In the genomic region with DNA sequence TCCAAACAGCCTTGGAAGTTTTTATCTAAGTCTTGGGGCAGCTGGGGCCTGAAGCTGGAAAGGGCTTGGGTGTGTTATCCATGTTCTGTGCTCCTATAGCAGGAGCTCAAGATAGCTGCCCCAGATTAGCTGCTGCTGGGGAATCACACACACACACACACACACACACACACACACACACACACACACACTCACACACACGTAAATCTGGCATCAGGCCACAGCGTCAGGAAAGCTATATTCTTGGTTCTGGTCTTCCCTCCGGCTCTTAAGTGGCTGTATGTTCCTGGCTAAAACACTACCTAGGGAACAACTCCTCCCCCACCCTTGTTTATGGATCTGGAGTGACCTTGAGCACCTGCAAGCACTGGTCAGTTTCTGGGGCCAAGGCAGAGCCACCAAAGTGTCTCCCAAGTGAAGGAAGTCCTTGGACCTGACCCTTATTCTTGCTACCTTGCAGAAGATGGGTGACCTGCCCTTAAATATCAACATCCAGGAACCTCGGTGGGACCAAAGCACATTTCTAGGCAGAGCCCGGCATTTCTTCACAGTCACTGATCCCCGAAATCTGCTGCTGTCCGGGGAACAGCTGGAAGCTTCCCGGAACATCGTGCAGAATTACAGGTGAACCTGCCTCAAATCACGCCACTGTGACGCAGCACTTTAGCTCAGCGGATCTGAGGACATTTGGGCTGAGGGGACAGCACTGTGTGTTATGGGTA, we compare ENCODE assay signal across 8 mouse cellular contexts. TPM values are rescaled to one million over a fixed set of nuclear protein-coding genes. Genes with fewer than 3 reads are reported as not detected.
DNase-seq lines count a peak whose midpoint lies in the region; ATAC-seq and TF ChIP-seq lines count a peak whose summit lies in the region.

No protein-coding gene starts in this region.

- peaks cover 14% of the 10 kb centered on the region for H3K4me1 ChIP-seq in kidney, postnatal 0 days (replicated peaks; ENCODE audit: insufficient read depth, low read length)
- peaks cover 37% of the 10 kb centered on the region for H3K4me1 ChIP-seq in embryonic facial prominence, embryonic 10.5 days
- peaks cover 53% of the 10 kb centered on the region for H3K4me1 ChIP-seq in hindbrain, embryonic 13.5 days (replicated peaks)
- H3K4me1 ChIP-seq in midbrain, embryonic 16.5 days (ENCODE audit: control insufficient read depth, insufficient read depth, low read length) = peaks cover 25% of the 10 kb centered on the region

- peak overlapping the region; percentile 93 for H3K27ac ChIP-seq in kidney, postnatal 0 days
- peak overlapping the region; percentile 81; the same call in 1 of the 2 replicates for H3K27ac ChIP-seq in embryonic facial prominence, embryonic 10.5 days (replicated peaks)
- peak overlapping the region; percentile 92 for H3K27ac ChIP-seq in hindbrain, embryonic 13.5 days
- peak overlapping the region; percentile 92 for H3K27ac ChIP-seq in midbrain, embryonic 16.5 days (ENCODE audit: low read length)

- no peak for ATAC-seq in kidney, postnatal 0 days (replicated peaks; ENCODE audit: low FRiP score, low read depth)
- no peak for ATAC-seq in hindbrain, embryonic 13.5 days (ENCODE audit: low FRiP score)
- no peak for ATAC-seq in midbrain, embryonic 16.5 days
- ATAC-seq in inflammation-experienced regulatory T-cells, adult 6 months = no peak

- 0 out of 2 replicates have a peak, but pooled peaks cover 4% of the 10 kb centered on the region for H3K27me3 ChIP-seq in kidney, postnatal 0 days (ENCODE audit: insufficient read depth, low read length)
- H3K27me3 ChIP-seq in embryonic facial prominence, embryonic 10.5 days (replicated peaks; ENCODE audit: low read depth, poor library complexity, severe bottlenecking) = peaks cover 60% of the 10 kb centered on the region
- peaks cover 21% of the 10 kb centered on the region for H3K27me3 ChIP-seq in hindbrain, embryonic 13.5 days
- H3K27me3 ChIP-seq in midbrain, embryonic 16.5 days (ENCODE audit: control insufficient read depth, insufficient read depth, low read depth, low read length) = peaks cover 5% of the 10 kb centered on the region; the same call in 1 of the 2 replicates

- H3K4me3 ChIP-seq in kidney, postnatal 0 days (replicated peaks; ENCODE audit: low read depth, low read length) = peak overlapping the region; percentile 52
- H3K4me3 ChIP-seq in embryonic facial prominence, embryonic 10.5 days = peak overlapping the region; percentile 62
- H3K4me3 ChIP-seq in hindbrain, embryonic 13.5 days = peak overlapping the region; percentile 63
- peak overlapping the region; percentile 59 for H3K4me3 ChIP-seq in midbrain, embryonic 16.5 days (ENCODE audit: low read depth, low read length)

- no peak for TF ChIP-seq CTCF in kidney, postnatal 0 days (IDR thresholded peaks at IDR 0.05; ENCODE audit: low read depth)

- H3K36me3 ChIP-seq in kidney, postnatal 0 days (ENCODE audit: insufficient read depth, low read length) = peaks cover 20% of the 10 kb centered on the region; the same call in 1 of the 2 replicates
- H3K36me3 ChIP-seq in embryonic facial prominence, embryonic 10.5 days (replicated peaks) = peaks cover 13% of the 10 kb centered on the region; the same call in 1 of the 2 replicates
- H3K36me3 ChIP-seq in hindbrain, embryonic 13.5 days = peaks cover 43% of the 10 kb centered on the region
- peaks cover 6% of the 10 kb centered on the region; the same call in 1 of the 2 replicates for H3K36me3 ChIP-seq in midbrain, embryonic 16.5 days (ENCODE audit: control insufficient read depth, insufficient read depth, low read length)

- DNase-seq in kidney, postnatal 0 days (ENCODE audit: low spot score) = no peak
- DNase-seq in kidney, postnatal 4 days = no peak
- no peak for DNase-seq in embryonic facial prominence, embryonic 10.5 days (ENCODE audit: low spot score)
- DNase-seq in gastrocnemius, postnatal 36 days = no peak
- DNase-seq in ovary, postnatal 14 days (ENCODE audit: low spot score) = no peak

- H3K4me2 ChIP-seq in kidney, postnatal 0 days (ENCODE audit: low read length) = peak overlapping the region; percentile 91
- peak overlapping the region; percentile 79 for H3K4me2 ChIP-seq in hindbrain, embryonic 13.5 days
- H3K4me2 ChIP-seq in midbrain, embryonic 16.5 days (ENCODE audit: low read length) = peak overlapping the region; percentile 85

- 70% methylated on average over 12 of the region's 12 CpGs for WGBS in kidney, postnatal 0 days
- 84% methylated on average over 12 of the region's 12 CpGs for WGBS in embryonic facial prominence, embryonic 10.5 days
- 79% methylated on average over 12 of the region's 12 CpGs for WGBS in hindbrain, embryonic 13.5 days
- 80% methylated on average over 12 of the region's 12 CpGs for WGBS in midbrain, embryonic 16.5 days

- H3K9ac ChIP-seq in kidney, postnatal 0 days (ENCODE audit: low read depth, low read length) = no peak overlapping the region
- H3K9ac ChIP-seq in hindbrain, embryonic 13.5 days = peak overlapping the region; percentile 83
- peak overlapping the region; percentile 72 for H3K9ac ChIP-seq in midbrain, embryonic 16.5 days (ENCODE audit: low read depth, low read length)

- no peaks in the 10 kb centered on the region for H3K9me3 ChIP-seq in kidney, postnatal 0 days (replicated peaks; ENCODE audit: low read length)
- no peaks in the 10 kb centered on the region for H3K9me3 ChIP-seq in embryonic facial prominence, embryonic 10.5 days
- no peaks in the 10 kb centered on the region for H3K9me3 ChIP-seq in hindbrain, embryonic 13.5 days
- H3K9me3 ChIP-seq in midbrain, embryonic 16.5 days (replicated peaks; ENCODE audit: control insufficient read depth, low read length, poor library complexity, severe bottlenecking) = no peaks in the 10 kb centered on the region

- intact Hi-C loops in gastrocnemius, postnatal 36 days (cut with DNase I) = no loop called here

RNA-seq across cellular contexts. Expression of a gene that starts 1.5 kb away (rescaled TPM):
- polyA plus RNA-seq in kidney, postnatal 0 days (2015; fragmentation: Nextera tagmentation; extraction: Ambion mirVana) = 28.4 and 29.0 TPM in 2 replicates
- polyA plus RNA-seq in embryonic facial prominence, embryonic 10.5 days (2016; fragmentation: Nextera tagmentation; extraction: Ambion mirVana) = 7.7 and 9.8 TPM in 2 replicates
- 63.1 and 65.4 TPM in 2 replicates for polyA plus RNA-seq in hindbrain, embryonic 13.5 days (2015; fragmentation: Nextera tagmentation; extraction: Ambion mirVana)
- 95.9 and 101 TPM in 2 replicates for polyA plus RNA-seq in midbrain, embryonic 16.5 days (2015; fragmentation: Nextera tagmentation; extraction: Ambion mirVana)
- 10 to 100 TPM; 17.8 to 19.8 TPM for total RNA-seq in gastrocnemius, postnatal 36 days (2021)
- polyA plus RNA-seq in inflammation-experienced regulatory T-cells, adult 6 months (2017; shearing (Covaris generic)) = 10 to 100 TPM; 61.5 to 97.7 (median 97.5) TPM

RNA-seq across cellular contexts. Expression of a gene that starts 3.3 kb away (rescaled TPM):
- 0.43 and 0.80 TPM in 2 replicates for polyA plus RNA-seq in kidney, postnatal 0 days (2015; fragmentation: Nextera tagmentation; extraction: Ambion mirVana)
- 0.27 and 0.65 TPM in 2 replicates for polyA plus RNA-seq in embryonic facial prominence, embryonic 10.5 days (2016; fragmentation: Nextera tagmentation; extraction: Ambion mirVana)
- polyA plus RNA-seq in hindbrain, embryonic 13.5 days (2015; fragmentation: Nextera tagmentation; extraction: Ambion mirVana) = 1.4 and 1.5 TPM in 2 replicates
- 2.9 and 3.9 TPM in 2 replicates for polyA plus RNA-seq in midbrain, embryonic 16.5 days (2015; fragmentation: Nextera tagmentation; extraction: Ambion mirVana)
- total RNA-seq in gastrocnemius, postnatal 36 days (2021) = 1 to 10 TPM; 5.1 to 5.7 TPM
- not detected for polyA plus RNA-seq in inflammation-experienced regulatory T-cells, adult 6 months (2017; shearing (Covaris generic))

RNA-seq across cellular contexts. Expression of a gene that starts 26.2 kb away (rescaled TPM):
- 23.6 and 25.0 TPM in 2 replicates for polyA plus RNA-seq in kidney, postnatal 0 days (2015; fragmentation: Nextera tagmentation; extraction: Ambion mirVana)
- 3.7 and 6.7 TPM in 2 replicates for polyA plus RNA-seq in embryonic facial prominence, embryonic 10.5 days (2016; fragmentation: Nextera tagmentation; extraction: Ambion mirVana)
- polyA plus RNA-seq in hindbrain, embryonic 13.5 days (2015; fragmentation: Nextera tagmentation; extraction: Ambion mirVana) = 4.7 and 6.3 TPM in 2 replicates
- polyA plus RNA-seq in midbrain, embryonic 16.5 days (2015; fragmentation: Nextera tagmentation; extraction: Ambion mirVana) = 1.3 and 1.9 TPM in 2 replicates
- total RNA-seq in gastrocnemius, postnatal 36 days (2021) = 1 to 10 TPM; 3.9 to 7.8 TPM
- polyA plus RNA-seq in inflammation-experienced regulatory T-cells, adult 6 months (2017; shearing (Covaris generic)) = 1 to 10 TPM in 1 of 3 experiments, under 1 TPM in 2; 0.21 to 1.0 (median 0.56) TPM

RNA-seq across cellular contexts. Expression of a gene that starts 34.6 kb away (rescaled TPM):
- polyA plus RNA-seq in kidney, postnatal 0 days (2015; fragmentation: Nextera tagmentation; extraction: Ambion mirVana) = 58.6 and 69.5 TPM in 2 replicates
- polyA plus RNA-seq in embryonic facial prominence, embryonic 10.5 days (2016; fragmentation: Nextera tagmentation; extraction: Ambion mirVana) = 69.8 and 75.0 TPM in 2 replicates
- polyA plus RNA-seq in hindbrain, embryonic 13.5 days (2015; fragmentation: Nextera tagmentation; extraction: Ambion mirVana) = 23.4 and 24.1 TPM in 2 replicates
- polyA plus RNA-seq in midbrain, embryonic 16.5 days (2015; fragmentation: Nextera tagmentation; extraction: Ambion mirVana) = 15.5 and 17.2 TPM in 2 replicates
- total RNA-seq in gastrocnemius, postnatal 36 days (2021) = 10 to 100 TPM; 19.3 to 20.1 TPM
- 1 to 10 TPM in 1 of 3 experiments, under 1 TPM in 1, not detected in 1; 0.99 to 1.1 TPM for polyA plus RNA-seq in inflammation-experienced regulatory T-cells, adult 6 months (2017; shearing (Covaris generic))

RNA-seq across cellular contexts. Expression of a gene that starts 42.6 kb away (rescaled TPM):
- 78.9 and 79.9 TPM in 2 replicates for polyA plus RNA-seq in kidney, postnatal 0 days (2015; fragmentation: Nextera tagmentation; extraction: Ambion mirVana)
- 70.6 and 74.8 TPM in 2 replicates for polyA plus RNA-seq in embryonic facial prominence, embryonic 10.5 days (2016; fragmentation: Nextera tagmentation; extraction: Ambion mirVana)
- 91.6 and 93.6 TPM in 2 replicates for polyA plus RNA-seq in hindbrain, embryonic 13.5 days (2015; fragmentation: Nextera tagmentation; extraction: Ambion mirVana)
- 88.6 and 92.9 TPM in 2 replicates for polyA plus RNA-seq in midbrain, embryonic 16.5 days (2015; fragmentation: Nextera tagmentation; extraction: Ambion mirVana)
- total RNA-seq in gastrocnemius, postnatal 36 days (2021) = 10 to 100 TPM; 33.7 to 35.1 TPM
- polyA plus RNA-seq in inflammation-experienced regulatory T-cells, adult 6 months (2017; shearing (Covaris generic)) = 10 to 100 TPM; 51.6 to 65.3 (median 55.9) TPM
